Comparison of ENCODE assay signal across 19 mouse cellular contexts in the genomic region with DNA sequence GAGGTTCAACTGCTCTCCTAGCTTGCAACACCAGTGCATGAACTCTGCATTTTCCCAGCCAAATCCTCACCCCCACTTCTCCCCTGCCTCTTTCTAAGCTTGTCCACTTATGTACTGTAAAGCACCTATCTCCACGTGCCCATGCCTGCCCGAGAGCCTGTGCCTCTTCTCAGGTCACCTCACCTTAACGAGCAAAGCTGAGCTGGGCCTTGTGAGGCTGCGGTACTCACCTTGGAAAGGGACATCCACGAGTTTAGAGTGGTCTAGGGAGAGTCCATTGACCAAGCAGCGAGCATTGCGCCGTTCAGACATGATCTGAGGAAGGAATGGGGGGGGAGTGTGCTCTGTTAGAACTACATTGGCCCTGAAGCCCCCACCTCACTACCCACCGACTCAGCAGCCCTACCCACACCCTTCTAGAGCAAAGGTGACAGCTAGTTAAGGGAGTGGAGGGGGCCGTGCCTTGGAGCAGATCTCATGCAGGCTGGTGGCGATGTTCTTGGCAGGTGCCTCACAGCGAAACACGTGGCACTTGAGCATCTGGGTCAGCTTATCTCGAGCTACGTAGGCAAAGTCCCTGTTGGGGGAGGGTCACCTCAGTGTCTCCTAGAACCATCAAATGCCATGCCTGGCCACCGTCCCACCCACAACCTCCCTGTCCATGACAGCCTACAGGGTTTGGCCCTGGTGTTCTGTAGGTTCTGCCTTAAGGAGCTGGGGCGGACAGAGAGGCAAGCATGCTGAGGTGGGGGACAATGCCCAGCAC. TPM values are rescaled to one million over a fixed set of nuclear protein-coding genes. Genes with fewer than 3 reads are reported as not detected.
DNase-seq lines count a peak whose midpoint lies in the region; ATAC-seq and TF ChIP-seq lines count a peak whose summit lies in the region.
"Had no signal": no experiment of that assay in that cellular context is flagged by ENCODE, and none has a peak within 500 bp of the region (broad histone marks: within the 10 kb centered on the region; RNA-seq: fewer than 3 reads in every experiment).

No protein-coding gene starts in this region.

- H3K36me3 ChIP-seq in lung, postnatal 0 days (ENCODE audit: insufficient read depth, low read length), result peaks cover 15% of the 10 kb centered on the region
- peaks cover 43% of the 10 kb centered on the region for H3K36me3 ChIP-seq in heart, embryonic 14.5 days (ENCODE audit: control insufficient read depth, insufficient read depth, low read length)
- H3K36me3 ChIP-seq: liver, embryonic 15.5 days had no signal

- peak; percentile 74 to 85 for DNase-seq in heart, adult 18-20 months
- no peak for DNase-seq in heart, postnatal 25 days (ENCODE audit: low spot score)
- no peak for DNase-seq in lung, postnatal 0 days (ENCODE audit: low spot score)
- DNase-seq in lung, adult 2 months, result no peak
- DNase-seq in retina, postnatal 7 days (ENCODE audit: low read depth, low spot score), result peak; percentile 57
- no peak for DNase-seq in adrenal gland, postnatal 14 days
- DNase-seq: adrenal gland, postnatal 36 days; layer of hippocampus, adult 9-11 months had no signal

- no peaks in the 10 kb centered on the region for H3K27me3 ChIP-seq in lung, postnatal 0 days (replicated peaks; ENCODE audit: insufficient read depth, low read length)
- no peaks in the 10 kb centered on the region for H3K27me3 ChIP-seq in heart, embryonic 14.5 days (ENCODE audit: control insufficient read depth, insufficient read depth, low read length)
- H3K27me3 ChIP-seq: embryonic facial prominence, embryonic 13.5 days; forebrain, embryonic 12.5 days; liver, embryonic 15.5 days had no signal

- no peak for TF ChIP-seq POLR2A in lung, adult 2 months (IDR thresholded peaks at IDR 0.05; ENCODE audit: borderline replicate concordance, extremely low read depth, low read depth, low read length)

- H3K4me3 ChIP-seq in lung, postnatal 0 days (ENCODE audit: low read depth, low read length), result no peak overlapping the region
- no peak overlapping the region for H3K4me3 ChIP-seq in lung, adult 2 months (replicated peaks; ENCODE audit: extremely low read depth, low read depth, low read length)
- no peak overlapping the region for H3K4me3 ChIP-seq in heart, embryonic 14.5 days (ENCODE audit: control insufficient read depth in 1 of 2, insufficient read depth in 1 of 2, low read depth in 1 of 2, low read length in 2 of 2)
- H3K4me3 ChIP-seq: embryonic facial prominence, embryonic 13.5 days; forebrain, embryonic 12.5 days; limb, embryonic 10.5 days; liver, embryonic 15.5 days had no signal

- H3K4me2 ChIP-seq in lung, postnatal 0 days (replicated peaks; ENCODE audit: low read depth, low read length), result no peak overlapping the region
- no peak overlapping the region for H3K4me2 ChIP-seq in heart, embryonic 14.5 days (ENCODE audit: low read length)
- H3K4me2 ChIP-seq: embryonic facial prominence, embryonic 13.5 days; forebrain, embryonic 12.5 days; liver, embryonic 15.5 days had no signal

- no peak for TF ChIP-seq EP300 in lung, postnatal 0 days (IDR thresholded peaks at IDR 0.05)

- TF ChIP-seq CTCF in lung, postnatal 0 days (IDR thresholded peaks at IDR 0.05), result no peak
- TF ChIP-seq CTCF in lung, adult 2 months (IDR thresholded peaks at IDR 0.05; ENCODE audit: insufficient read depth, low read length), result no peak

- H3K9me3 ChIP-seq in lung, postnatal 0 days (ENCODE audit: low read length), result no peaks in the 10 kb centered on the region
- H3K9me3 ChIP-seq in heart, embryonic 14.5 days (ENCODE audit: control insufficient read depth, low read length), result no peaks in the 10 kb centered on the region
- H3K9me3 ChIP-seq: embryonic facial prominence, embryonic 13.5 days; forebrain, embryonic 12.5 days; limb, embryonic 10.5 days; liver, embryonic 15.5 days had no signal

- no peak overlapping the region for H3K27ac ChIP-seq in lung, postnatal 0 days (ENCODE audit: low read length)
- H3K27ac ChIP-seq in heart, embryonic 14.5 days (replicated peaks in 1 of 2; ENCODE audit: control insufficient read depth in 1 of 2, insufficient read depth in 1 of 2, low read depth in 2 of 2, low read length in 2 of 2), result no peak overlapping the region
- H3K27ac ChIP-seq: embryonic facial prominence, embryonic 13.5 days; forebrain, embryonic 12.5 days; kidney, postnatal 0 days; limb, embryonic 10.5 days; liver, embryonic 15.5 days had no signal

- no peaks in the 10 kb centered on the region for H3K4me1 ChIP-seq in lung, postnatal 0 days (ENCODE audit: insufficient read depth, low read depth, low read length)
- peaks cover 7% of the 10 kb centered on the region for H3K4me1 ChIP-seq in lung, adult 2 months (ENCODE audit: control insufficient read depth, insufficient read depth, low read length)
- peaks cover 16 to 26% of the 10 kb centered on the region in 2 experiments for H3K4me1 ChIP-seq in heart, embryonic 14.5 days (ENCODE audit: control insufficient read depth in 2 of 2, insufficient read depth in 2 of 2, low read length in 2 of 2)
- H3K4me1 ChIP-seq: liver, embryonic 15.5 days had no signal

- ATAC-seq in lung, postnatal 0 days, result peak; percentile 26; the same call in 1 of the 2 replicates
- peak; percentile 54; the same call in 1 of the 2 replicates for ATAC-seq in heart, embryonic 14.5 days (ENCODE audit: insufficient number of reproducible peaks, insufficient read depth, low FRiP score, low read depth)
- ATAC-seq: inflammation-experienced regulatory T-cells, adult 6 months had no signal

- intact Hi-C loops in heart, postnatal 25 days (cut with DNase I), result no loop called here

- 68% methylated on average over 17 of the region's 17 CpGs for WGBS in lung, postnatal 0 days
- WGBS in lung, adult 2 months, result 73% methylated on average over 17 of the region's 17 CpGs
- whole genome bisulfite sequencing in heart, embryonic 14.5 days, result 65% methylated on average over 17 of the region's 17 CpGs

- no peak overlapping the region for H3K9ac ChIP-seq in lung, postnatal 0 days (replicated peaks; ENCODE audit: low read depth)
- H3K9ac ChIP-seq in heart, embryonic 14.5 days (ENCODE audit: low read length), result no peak overlapping the region
- H3K9ac ChIP-seq: embryonic facial prominence, embryonic 13.5 days; forebrain, embryonic 12.5 days; liver, embryonic 15.5 days had no signal

RNA-seq across cellular contexts. Expression of a gene that starts 11.1 kb away (rescaled TPM):
- total RNA-seq in heart, adult 18-20 months (2021), result 100 to 1,000 TPM; 170 to 189 TPM
- total RNA-seq in heart, postnatal 25 days (2021), result 100 to 1,000 TPM; 155 to 156 TPM
- polyA plus RNA-seq in lung, postnatal 0 days (2015; fragmentation: Nextera tagmentation; extraction: Ambion mirVana), result 57.1 and 57.5 TPM in 2 replicates
- polyA plus RNA-seq in lung, adult 2 months (2012; rRNA removed), result 80.7 and 90.0 TPM in 2 replicates
- polyA plus RNA-seq in heart, embryonic 14.5 days (2014; fragmentation: Nextera tagmentation; extraction: Ambion mirVana), result 60.1 and 64.2 TPM in 2 replicates
- total RNA-seq in adrenal gland, postnatal 14 days (2021), result 61.5 and 76.3 TPM in 2 replicates

RNA-seq across cellular contexts. Expression of a gene that starts 16.2 kb away (rescaled TPM):
- total RNA-seq in heart, adult 18-20 months (2021), result 100 to 1,000 TPM; 119 to 124 TPM
- total RNA-seq in heart, postnatal 25 days (2021), result 100 to 1,000 TPM in 1 of 2 experiments, 10 to 100 TPM in 1; 99.0 to 102 TPM
- 71.2 and 77.6 TPM in 2 replicates for polyA plus RNA-seq in lung, postnatal 0 days (2015; fragmentation: Nextera tagmentation; extraction: Ambion mirVana)
- 185 and 193 TPM in 2 replicates for polyA plus RNA-seq in lung, adult 2 months (2012; rRNA removed)
- polyA plus RNA-seq in heart, embryonic 14.5 days (2014; fragmentation: Nextera tagmentation; extraction: Ambion mirVana), result 37.3 and 39.6 TPM in 2 replicates
- total RNA-seq in adrenal gland, postnatal 14 days (2021), result 14.1 and 19.4 TPM in 2 replicates
- total RNA-seq: MEL had no signal

RNA-seq across cellular contexts. Expression of a gene that starts 34.7 kb away (rescaled TPM):
- not detected for total RNA-seq in heart, adult 18-20 months (2021)
- not detected for total RNA-seq in heart, postnatal 25 days (2021)
- 1.7 and 2.0 TPM in 2 replicates for polyA plus RNA-seq in lung, postnatal 0 days (2015; fragmentation: Nextera tagmentation; extraction: Ambion mirVana)
- 2.6 and 3.8 TPM in 2 replicates for polyA plus RNA-seq in lung, adult 2 months (2012; rRNA removed)
- 0.26 TPM in 1 of 2 replicates, not detected in the other for polyA plus RNA-seq in heart, embryonic 14.5 days (2014; fragmentation: Nextera tagmentation; extraction: Ambion mirVana)
- total RNA-seq in adrenal gland, postnatal 14 days (2021), result 31.2 and 508 TPM in 2 replicates
- total RNA-seq: hematopoietic stem cell, adult 5-6 weeks; MEL; monocyte, adult 5-6 weeks; neutrophil, adult 5-6 weeks had no signal
- polyA plus RNA-seq: inflammation-experienced regulatory T-cells, adult 6 months; limb, embryonic 10.5 days had no signal

Comparison
In these comparisons a context has a peak if more than half of its experiments do, and no peak if none do; other contexts are left out.
1. DNase-seq: peak in heart, adult 18-20 months (2 of 2) and retina, postnatal 7 days (single experiment); none in heart, postnatal 25 days (single experiment), lung, postnatal 0 days (single experiment), lung, adult 2 months (single experiment) and adrenal gland, postnatal 14 days (single experiment).
2. RNA of a gene that starts 34.7 kb away (total RNA-seq): 31.2 to 508 TPM in adrenal gland, postnatal 14 days; not detected in heart, postnatal 25 days and not detected in heart, adult 18-20 months; every median in the first group is over 10 times any median in the second.